Mouse (Mus musculus) erythroblast, embryonic 14.5 days (primary cell): ENCODE measurements around the gene Rbfox3.

Experiments
- GATA1 ChIP-seq: IDR thresholded peaks from 2 replicates; pipeline ENCODE4 v1.6.1; 2012; ENCODE audit warnings: low read length, inconsistent platforms, mixed read lengths
- TAL1 ChIP-seq: IDR thresholded peaks from 3 replicates; pipeline ENCODE4 v1.6.1; 2012; ENCODE audit warnings: low read length, inconsistent platforms, mixed read lengths

GRCm38 (mm10) chr11:118680699-118681098, 230.7 kb downstream of the Rbfox3 start:
- no peak for TF ChIP-seq GATA1
- no peak for TF ChIP-seq TAL1
